Mouse (Mus musculus) mesoderm, embryonic 11.5 days (tissue): ENCODE measurements around the gene Tbl3.
A peak's percentile ranks its signal among the peaks of the same experiment; 100 is the strongest.
"Not testable (repeated sequence)": the region's sequence is repeated elsewhere in the genome, so short reads cannot be mapped to it uniquely, and the experiment has no call there.

Source experiments
- DNase-seq: peaks from one replicate; pipeline ENCODE4 v3.0.0-alpha.2; 2012; ENCODE audit warnings: low read depth, low spot score

The Tbl3 gene

DNA sequence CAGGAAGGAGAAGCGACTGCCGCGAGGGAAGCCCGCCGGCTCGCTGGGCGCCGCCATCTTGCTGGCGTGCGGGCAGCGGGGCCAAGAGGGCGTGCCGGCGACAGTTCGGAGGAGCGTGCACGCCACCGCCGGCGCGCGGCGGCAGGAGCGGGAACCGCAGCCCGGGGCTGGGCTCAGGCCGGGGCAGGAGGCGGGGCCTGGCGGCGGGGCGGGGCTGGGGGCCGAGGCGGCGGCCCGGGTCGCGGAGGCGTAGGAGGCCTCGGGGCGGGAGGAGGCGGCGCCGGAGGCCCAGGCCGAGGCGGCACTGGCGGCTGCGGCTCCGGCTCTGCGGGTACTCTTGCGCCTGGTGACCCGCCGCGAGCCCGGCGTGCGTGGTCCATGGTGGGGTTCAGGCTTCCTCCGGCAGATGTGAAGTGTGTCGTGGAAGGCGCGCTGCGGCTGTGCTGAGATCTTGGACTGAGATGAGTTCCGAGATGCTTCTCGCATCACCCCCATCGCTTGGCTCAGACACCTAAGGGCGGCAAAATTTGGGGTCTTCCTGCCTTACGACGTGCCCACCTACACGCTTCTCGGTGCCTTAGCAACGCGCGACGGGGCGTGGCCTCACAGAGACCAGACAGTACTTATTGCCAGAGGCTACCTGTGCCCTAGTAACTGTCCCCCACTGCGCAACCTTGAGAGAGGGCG is 11.3 kb downstream of the Tbl3 start, which contains the start of the genes Gfer and Noxo1:
Gfer (minus strand) TSS at position 146 of the 687 bp plus-strand sequence.
Noxo1 (plus strand) TSS at position 224 of the 687 bp plus-strand sequence.
- peak; percentile 90 for DNase-seq

DNA sequence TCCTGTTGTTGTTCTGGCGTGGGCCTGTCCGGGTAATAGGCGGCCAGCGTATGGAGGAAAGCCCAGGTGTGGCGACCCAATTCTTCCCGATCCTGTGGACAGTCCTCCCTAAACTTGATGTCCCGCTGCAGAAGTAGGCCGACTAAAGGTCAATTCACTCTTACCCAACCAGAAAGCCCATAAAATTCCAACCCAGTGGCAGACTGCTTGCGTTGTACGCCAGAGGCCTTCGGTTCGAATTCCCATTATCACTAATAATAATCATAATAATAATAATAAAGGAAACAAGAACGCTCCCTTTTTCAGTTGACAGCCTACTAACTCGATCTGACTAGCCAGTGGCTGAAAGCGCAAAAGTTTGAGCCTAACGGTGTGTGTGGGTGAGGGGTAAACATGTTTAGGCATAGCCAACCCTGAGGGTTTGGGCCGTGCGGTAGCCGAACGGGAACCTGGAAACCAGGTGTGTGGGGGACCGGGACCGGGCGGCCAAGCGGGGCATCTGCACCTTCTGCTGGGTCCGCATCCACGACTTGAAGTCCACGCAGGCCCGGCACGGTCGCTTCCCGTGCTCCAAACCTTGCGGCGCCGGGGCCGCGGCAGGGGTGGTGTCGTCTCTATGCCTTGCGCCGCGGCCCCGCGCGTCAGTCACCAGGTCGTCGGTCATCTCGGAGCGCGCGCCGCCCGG is 12.0 kb downstream of the Tbl3 start:
- no peak for DNase-seq

DNA sequence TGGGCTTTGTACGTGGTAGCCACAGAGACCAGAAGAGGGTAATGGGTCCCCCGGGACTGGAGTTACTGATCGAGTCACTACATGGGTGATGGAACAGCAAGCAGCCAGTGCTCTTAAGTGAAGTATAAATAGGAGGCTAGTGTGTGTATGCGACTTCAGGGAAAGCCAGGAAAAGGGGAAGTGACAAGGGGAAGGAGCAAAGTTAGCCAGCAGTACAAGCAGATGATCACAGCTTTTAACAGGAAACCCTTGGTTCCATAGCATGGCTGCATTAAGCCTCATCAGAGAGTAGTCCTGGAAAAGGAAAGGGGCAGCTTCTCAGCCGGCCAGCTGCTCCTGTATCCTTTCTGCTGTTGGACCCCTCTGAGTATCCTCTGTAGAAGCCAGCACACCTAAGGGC is 15.1 kb downstream of the Tbl3 start:
- no peak for DNase-seq

DNA sequence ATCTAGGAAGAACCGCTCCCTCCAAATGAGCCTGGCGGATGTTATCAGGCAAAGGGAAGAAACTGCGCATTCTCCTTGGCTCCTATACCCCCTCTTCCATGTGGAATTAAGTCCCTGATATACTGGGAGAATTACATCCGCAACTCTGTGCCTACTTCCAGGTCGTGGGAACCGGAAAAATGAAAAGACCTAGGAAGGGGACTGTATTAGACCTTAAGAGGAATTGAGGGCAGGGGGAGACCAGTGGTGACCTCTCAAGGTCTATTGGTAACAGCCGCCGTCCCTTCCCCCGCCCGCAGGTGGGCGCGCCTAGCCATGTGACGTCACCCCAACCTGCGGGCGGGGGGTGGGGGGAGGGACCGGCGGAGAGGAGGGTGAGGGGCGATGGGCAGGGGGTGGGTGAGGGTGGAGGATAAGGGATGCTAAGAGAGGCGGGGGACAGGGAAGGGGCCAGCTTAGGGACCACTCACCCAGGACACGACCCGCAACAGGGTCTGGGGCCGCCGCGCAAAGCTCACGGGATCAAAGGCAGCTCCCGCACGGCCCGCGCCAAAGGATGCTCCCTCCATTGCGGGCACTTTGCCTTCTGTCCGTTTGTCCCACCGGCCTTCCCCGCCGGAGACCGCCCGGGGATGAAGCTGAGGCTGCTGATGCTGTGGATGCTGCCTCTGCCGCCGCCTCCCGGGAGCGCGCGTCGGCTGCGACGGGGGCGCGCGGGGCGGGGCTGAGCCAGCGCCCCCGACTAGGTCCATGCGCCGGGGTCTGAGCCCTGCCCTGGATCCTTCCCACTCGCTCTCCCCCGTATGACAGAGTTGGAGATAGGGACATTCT is 18.0 kb downstream of the Tbl3 start, which contains the start of gene Syngr3:
Syngr3 (minus strand) TSS at position 705 of the 831 bp plus-strand sequence.
- DNase-seq: no peak

DNA sequence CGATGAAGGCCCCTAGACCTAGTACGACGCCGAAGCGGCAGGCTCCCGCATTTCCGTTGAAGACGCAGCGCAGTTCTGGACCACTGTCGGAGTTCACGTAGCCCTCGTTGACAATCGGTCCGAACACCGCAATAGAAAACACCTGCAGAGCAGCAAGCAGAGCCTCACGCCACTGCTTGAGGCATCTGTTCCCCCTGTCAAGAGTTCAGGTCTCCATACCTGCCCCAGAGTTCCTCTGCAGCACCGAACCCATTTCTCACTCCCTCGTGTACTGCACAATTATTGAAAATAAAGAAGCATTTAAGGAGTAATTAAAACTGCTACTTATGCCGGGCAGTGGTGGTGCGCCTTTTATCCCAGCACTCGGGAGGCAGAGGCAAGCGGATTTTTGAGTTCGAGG is 19.9 kb downstream of the Tbl3 start:
- no peak for DNase-seq

DNA sequence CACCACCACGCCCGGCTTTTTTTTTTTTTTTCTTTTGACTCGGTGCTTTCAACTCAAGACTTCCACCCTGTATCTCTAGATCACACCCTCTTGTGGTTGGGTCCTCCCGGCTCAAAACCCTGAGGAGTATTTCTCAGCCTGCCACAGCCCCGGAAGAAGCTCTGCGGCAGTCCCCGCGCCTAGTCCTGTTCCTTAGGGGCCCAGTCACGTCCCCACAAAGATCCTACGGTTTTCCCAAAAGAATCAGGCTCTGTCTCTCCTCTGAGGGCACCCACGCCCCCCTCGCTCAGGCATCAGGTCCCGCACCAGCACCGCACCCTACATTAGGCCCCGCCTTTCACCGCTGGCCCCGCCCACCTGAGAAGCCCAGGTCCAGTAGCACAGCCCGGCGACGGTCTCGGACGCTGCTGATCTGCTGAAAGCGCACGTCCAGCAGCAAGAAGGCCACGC is 20.3 kb downstream of the Tbl3 start:
- no peak for DNase-seq

DNA sequence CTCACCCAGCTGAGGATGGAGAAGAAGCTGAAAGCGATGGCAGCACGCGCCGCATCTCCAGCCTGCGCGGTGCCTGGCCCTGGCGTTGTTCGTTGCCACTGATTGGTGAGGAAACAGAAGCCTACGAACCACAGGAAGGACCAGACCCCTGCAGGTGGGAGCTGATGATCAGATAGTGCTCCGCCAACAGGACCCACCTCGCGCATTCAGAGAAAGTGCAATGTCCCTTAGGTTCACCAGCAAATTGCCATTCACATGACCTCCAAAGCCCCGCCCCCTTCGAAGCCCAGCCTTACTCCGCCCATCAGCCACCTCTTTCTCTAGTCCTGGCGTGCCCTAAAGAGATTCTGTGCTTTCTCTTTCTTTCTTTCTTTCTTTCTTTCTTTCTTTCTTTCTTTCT is 20.9 kb downstream of the Tbl3 start:
- no peak for DNase-seq

DNA sequence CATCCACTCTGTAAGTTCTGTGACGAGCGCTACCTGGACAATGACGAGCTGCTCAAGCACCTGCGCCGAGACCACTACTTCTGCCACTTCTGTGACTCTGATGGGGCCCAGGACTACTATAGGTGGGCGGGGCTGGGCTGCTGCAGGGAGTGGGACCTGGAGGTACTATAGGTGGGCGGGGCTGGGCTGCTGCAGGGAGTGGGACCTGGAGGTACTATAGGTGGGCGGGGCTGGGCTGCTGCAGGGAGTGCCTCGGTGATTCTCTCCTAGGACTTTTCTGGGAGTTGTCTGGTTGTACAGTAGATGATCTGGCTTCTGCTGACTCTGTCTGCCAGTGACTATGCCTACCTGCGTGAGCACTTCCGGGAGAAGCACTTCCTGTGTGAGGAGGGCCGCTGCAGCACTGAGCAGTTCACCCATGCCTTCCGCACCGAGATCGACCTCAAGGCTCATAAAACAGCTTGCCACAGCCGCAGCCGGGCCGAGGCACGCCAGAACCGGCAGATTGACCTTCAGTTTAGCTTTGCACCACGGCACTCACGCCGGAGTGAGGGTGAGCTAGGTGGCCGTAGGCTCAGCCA is 29.9 kb downstream of the Tbl3 start:
- DNase-seq: no peak

DNA sequence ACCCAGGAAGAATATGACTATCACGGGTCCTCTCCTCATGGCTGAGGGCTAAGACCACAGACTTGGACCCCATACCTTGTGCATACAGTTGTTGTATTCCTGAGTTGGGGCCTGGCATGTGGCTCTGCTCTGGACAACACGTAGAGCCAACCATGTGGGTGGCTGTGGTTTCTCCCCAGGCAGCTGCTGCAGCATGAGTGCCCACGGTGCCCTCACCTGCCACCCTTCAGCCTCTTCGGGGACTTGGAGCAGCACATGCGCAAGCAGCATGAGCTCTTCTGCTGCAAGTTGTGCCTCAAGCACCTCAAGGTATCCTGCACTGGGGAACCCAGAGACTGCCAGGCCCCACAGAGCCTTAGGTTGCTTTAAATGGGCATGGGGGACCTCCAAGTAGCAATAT is 30.6 kb downstream of the Tbl3 start:
- DNase-seq: no peak

DNA sequence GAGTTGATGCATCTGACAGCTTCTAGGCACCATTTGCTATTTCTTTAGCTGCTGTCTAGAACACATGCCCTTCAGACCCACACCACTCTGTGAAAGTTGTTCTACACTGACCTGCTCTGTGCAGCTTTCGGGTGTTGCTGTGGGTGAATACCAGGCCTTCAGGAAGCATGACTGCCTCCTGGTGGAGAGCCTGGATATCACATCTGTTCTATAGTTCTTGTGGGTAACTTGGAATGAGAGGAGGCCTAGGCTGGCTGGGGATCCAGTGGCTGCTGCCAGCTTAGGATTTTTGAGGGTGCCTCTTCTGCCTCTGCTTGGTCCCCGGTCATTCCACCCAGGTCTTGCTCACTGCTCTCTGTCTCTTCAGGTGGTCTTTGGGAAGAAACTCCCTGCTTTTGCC is 31.3 kb downstream of the Tbl3 start:
- DNase-seq: peak; percentile 84

DNA sequence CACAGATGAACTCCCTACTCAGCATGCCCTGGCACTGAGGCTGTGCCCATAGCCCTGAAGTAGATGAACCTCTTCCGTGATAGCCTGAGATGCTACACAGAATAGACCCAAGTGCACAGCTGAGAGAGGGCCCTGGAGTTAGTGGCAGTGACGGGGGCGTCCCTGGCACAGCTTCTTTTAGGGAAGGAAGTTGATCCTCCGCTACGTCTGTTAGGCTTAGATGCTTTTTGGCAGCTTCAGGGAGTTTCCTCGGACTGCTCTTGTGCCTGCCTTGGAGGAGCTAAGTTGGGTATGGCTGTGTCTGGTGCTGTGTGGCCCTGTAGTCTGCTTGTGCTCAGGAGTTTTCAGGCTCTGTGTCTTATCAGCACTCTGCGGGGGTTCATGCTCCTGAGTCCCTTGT is 33.2 kb downstream of the Tbl3 start:
- no peak for DNase-seq

DNA sequence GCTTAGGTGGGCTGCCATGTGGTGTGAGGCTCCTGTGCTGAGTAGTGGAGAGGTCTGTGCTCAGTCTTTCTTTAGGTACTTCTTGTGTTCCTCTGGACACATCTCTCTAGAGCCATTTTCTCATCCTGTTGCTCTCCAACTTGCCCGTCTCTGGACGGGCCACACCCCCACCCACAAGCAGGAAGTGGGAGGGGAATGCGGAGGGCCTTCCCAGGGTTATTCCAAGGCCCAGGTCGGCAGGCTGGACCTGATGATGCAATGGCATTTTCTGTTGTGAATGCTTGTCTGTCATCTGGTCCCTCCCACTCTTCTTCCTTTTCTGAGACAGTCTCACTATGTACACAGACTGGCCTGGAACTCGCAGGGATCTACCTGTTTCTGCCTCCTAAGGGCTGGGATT is 35.3 kb downstream of the Tbl3 start:
- DNase-seq: no peak

DNA sequence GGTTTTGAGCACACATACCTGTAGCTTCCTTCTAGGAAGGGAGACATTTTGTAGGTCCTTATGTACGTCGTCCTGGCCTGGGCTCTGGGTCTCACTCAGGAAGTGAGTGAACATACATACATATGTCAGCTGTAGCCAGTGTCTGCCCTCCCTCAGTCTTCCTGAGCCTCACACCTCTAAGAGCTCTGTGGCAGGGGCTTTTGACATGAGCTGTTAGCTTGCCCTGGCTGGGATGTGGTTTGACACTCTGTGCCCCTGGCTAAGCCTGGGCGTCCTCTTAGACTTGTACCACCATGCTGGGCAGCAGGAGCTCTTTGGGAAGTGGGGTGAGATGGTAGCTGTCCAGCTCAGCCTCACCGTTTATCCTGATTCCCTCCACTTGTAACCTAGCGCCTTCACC is 36.1 kb downstream of the Tbl3 start:
- no peak for DNase-seq

DNA sequence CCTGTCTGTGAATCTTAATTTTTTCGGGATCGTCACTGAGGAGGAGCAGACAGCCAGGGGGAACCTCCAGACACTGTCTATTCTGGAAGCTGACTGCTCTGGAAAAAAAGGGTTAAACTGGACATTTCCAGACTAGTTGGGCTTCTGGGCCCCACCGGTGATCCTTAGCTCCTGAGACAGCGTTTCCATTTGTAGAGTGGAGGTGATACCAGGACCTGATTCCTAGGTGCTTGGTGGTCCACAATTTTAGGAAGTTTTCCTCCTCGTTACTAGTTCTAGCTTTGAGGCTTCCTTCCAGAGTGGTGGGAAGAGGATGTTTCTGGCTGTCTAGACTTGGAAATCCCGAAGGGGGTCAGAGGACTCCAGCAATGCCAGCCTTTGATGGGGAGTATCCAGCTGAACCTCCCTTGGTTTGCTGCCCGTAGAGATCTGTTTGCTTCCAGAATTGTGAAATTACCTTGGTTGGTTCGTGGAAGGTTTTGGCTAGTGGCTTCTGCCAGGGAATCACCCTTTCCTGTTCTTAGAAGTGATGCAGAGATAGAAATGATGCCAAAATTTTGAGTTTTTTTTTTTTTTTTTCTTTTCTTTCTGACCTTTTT is 37.1 kb downstream of the Tbl3 start:
- DNase-seq: no peak

DNA sequence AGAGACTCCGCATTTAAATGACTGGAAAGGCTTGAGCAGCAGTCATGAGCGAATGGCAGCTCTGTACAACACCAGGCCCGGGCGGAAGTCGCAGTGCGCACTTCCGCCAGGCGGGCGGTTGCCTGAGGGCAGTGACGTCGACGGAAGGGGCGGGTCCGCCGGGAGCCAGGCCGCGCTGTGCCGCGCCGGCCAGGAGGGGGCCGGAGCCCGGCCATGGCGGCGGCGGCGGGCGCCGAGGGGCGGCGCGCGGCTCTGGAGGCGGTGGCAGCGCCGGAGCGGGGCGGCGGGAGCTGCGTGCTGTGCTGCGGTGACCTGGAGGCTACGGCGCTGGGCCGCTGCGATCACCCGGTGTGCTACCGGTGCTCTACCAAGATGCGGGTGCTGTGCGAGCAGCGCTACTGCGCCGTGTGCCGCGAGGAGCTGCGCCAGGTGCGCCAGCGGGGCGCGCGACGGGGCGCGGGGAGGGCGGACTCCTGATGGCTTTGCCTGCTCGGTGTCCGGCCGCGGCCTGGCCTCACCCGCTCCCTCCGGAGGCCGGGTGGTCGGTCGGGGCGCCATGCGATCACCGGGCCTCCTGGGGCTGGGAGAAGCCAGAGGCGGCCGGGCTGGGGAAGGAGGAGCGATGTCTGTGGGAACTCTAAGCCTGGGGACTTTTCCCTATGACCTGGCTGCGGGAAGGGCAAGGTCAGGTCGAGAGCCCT is 37.8 kb downstream of the Tbl3 start, which contains the start of gene Zfp598:
Zfp598 (plus strand) TSS at position 143 of the 701 bp plus-strand sequence.
- DNase-seq: peak; percentile 95

DNA sequence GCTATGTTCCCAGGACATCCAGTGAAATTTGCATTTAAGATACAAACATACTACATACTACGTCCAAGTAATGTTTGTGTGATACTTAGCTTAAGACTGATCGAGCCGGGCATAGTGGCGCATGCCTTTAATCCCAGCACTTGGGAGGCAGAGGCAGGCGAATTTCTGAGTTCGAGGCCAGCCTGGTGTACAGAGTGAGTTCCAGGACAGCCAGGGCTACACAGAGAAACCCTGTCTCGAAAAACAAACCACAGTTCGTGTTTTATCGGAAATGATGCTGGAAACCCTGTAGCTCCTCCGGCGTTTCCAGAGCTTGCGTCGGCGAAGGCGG is 38.3 kb downstream of the Tbl3 start:
- not testable (repeated sequence) for DNase-seq

DNA sequence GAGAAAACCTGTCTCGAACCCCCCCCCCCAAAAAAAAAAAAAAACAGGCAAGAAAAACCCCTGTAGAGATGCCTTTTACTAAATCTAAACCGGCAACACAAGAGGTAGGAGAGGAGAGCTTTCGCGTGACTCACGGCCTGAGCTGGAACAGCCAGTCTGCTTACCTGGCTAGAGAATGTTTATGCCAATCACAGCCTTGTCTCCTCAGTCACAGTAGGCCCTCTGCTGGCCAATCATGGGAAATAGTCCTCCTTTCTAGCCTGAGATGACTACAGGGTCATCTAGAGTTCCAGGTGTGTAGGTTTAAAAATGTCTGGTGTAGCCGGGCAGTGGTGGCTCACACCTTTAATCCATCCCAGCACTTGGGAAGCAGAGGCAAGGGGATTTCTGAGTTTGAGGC is 40.0 kb downstream of the Tbl3 start:
- peak; percentile 64 for DNase-seq

DNA sequence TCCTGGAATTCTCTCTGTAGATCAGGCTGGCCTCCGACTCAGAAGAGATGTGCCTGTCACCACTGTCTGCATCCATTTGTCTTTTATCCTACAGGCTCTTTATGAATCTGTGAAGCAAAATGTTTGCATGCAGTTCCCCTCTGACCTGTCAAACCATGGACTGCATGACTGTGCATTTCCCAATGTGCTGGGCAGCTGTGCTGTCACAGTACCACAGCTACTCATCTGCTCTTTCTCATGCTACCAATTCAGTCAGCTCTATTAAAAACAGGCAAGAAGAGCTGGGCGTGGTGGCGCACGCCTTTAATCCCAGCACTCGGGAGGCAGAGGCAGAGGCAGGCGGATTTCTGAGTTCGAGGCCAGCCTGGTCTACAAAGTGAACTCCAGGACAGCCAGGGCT is 40.4 kb downstream of the Tbl3 start:
- not testable (repeated sequence) for DNase-seq

DNA sequence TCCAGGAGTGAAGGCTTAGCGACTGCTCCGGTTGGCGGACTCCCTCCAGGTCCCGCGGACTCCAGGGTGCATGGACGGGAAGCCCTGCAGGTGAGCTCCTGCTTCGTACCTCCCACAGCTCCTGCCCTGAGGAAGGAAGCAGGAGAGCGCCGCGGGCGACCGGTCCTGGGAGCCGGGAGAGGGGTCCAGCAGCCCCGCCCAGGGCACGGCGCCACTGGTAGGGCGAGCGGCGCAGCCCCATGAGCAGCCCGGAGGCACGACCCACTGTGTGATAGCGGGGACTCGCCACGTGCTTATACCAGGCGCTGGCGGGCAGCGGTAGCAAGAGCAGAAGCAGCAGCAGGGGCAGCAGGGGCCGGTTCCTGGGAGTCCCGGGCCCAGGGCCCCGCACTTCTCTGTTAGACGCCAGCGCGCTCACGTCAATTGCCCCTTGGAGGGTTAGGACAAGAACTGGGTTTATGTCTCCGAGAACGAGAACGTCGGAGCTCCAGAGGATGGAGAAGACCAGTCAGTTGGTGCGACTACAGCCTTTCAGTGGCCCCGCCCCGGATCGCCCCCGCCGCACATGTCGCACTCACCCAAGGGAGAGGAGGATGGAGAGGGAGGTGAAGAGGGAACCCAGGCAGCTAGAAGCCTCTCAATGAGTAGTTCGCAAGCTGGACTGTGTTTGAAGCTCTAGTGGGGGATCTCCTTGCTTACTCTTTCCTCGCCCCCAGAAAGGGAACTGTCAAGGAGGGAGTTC is 49.3 kb downstream of the Tbl3 start, which contains the start of gene Npw:
Npw (minus strand) TSS at position 441 of the 742 bp plus-strand sequence.
- DNase-seq: peak; percentile 34

DNA sequence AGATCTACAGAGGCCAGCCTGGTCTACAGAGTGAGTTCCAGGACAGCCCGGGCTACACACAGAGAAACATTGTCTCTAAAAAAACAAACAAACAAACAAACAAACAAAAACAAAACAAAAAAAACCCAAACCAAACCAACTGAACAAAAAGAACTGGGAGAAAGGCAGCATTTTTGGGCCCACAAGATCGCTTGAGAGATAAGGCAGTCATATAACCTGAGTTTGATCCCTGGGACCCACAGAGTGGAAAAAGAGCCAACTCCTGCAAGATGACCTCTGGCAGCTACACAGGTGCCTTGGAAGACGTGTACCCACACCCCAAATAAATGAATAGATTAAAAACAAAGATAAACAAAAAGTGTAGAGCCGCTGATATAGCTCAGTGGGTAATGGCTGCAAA is 52.5 kb downstream of the Tbl3 start:
- DNase-seq: no peak
